Mouse (Mus musculus) fibroblast of lung, adult 2 months (primary cell): ENCODE data around the gene Phf20.

Experiments
- DNase-seq: peaks from one replicate; pipeline ENCODE4 v3.0.0-alpha.2; 2011; ENCODE audit warnings: low read depth

The Phf20 gene

GRCm38 (mm10) chr2:156272553-156272952 is 76.3 kb downstream of the Phf20 start:
- no peak for DNase-seq

DNA sequence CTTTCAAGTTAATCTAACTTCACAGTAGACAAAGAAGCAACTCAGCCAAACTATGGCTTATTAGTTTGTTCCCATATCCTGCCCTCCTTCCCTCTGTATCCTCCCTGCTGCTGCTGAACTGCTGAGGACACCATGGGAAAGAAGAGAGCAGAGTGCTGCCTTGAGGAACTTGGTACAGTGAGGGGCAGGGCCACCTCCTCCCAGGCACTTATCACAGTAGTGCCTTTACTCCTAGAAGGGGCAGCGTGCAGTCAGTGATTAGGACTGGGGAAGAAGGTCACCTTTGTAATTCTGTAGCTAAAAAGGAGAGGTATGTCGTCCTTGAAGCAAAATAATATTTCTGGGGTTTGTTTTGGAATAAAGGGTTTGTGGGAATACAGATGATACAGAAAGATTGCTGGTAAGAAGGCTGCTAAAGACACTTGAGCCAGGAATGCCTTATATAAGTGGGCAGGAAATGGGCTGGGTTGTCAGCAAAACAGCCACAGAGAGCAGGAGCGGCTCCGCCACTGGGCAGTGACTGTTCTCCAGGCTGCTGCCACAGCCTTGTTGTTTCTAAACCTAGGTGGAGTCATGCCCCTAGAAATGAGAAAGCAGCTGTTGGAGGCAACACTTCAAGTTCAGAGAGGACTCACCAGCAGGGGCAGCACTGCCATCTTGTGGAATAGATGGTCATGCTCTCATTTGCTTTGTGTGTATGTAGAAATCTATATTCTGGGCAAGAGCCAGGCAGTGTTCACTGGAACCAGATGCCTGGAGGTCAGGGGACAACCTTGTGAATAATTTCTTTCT is 82.2 kb downstream of the Phf20 start:
- peak; percentile 83 for DNase-seq

DNA sequence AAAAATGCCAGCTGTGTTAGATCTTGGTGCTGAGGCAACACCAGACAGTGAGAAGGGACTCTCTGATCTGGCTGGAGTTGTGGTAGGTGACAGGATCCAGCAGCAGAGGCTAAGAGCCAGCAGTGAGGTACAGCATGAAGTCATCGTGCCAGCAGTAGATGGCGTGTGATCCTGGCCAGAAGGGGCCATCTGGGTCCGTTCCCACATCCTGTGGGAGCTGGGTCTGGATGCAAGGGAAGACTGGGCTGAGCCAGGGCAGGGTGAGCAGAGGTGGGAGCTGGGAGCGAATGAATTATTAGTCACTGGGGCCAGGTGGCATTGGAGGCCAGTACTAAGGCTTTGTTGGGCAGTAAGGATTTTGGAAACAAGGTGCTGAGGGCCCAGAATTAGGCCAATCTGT is 85.0 kb downstream of the Phf20 start:
- DNase-seq = peak; percentile 26

- DNase-seq = no peak
Measured at GRCm38 (mm10) chr2:156285161-156285560, 88.9 kb downstream of the Phf20 start.

DNA sequence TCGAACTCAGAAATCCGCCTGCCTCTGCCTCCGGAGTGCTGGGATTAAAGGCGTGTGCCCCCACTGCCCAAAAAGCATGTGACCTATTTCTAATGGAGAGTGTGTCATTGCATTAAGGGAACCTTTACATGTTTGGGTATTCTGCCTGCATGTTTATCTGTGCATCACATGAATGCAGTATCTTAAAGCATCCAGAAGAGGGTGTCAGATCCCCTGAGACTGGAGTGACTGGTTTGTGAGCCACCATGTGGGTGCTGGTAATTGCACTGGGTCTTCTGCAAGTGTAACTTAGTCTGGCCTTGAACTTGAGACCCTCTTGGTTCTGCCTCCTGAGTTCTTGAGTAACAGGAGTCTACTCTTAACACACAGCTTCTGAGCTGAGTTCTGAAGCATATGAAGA is 90.5 kb downstream of the Phf20 start:
- DNase-seq = no peak

DNA sequence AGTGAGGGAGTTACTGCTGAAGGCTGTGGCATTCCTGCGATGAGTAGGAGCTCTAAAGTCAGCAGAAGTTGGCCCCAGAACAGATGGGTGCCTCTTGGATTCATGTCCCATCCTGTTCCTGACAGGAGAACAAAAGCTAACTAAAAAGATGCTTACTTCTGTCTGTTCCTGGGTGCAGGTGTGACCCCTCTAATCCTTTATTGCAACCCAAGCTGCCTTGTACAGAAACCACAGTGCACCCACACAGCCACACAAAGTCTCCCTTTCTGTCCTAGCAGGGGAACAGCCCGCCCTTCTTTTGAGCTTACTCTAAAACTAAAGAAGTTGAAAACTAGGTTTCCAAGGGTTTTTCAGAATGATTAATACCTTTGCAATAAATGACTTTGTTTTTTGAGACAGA is 92.0 kb downstream of the Phf20 start:
- no peak for DNase-seq

DNA sequence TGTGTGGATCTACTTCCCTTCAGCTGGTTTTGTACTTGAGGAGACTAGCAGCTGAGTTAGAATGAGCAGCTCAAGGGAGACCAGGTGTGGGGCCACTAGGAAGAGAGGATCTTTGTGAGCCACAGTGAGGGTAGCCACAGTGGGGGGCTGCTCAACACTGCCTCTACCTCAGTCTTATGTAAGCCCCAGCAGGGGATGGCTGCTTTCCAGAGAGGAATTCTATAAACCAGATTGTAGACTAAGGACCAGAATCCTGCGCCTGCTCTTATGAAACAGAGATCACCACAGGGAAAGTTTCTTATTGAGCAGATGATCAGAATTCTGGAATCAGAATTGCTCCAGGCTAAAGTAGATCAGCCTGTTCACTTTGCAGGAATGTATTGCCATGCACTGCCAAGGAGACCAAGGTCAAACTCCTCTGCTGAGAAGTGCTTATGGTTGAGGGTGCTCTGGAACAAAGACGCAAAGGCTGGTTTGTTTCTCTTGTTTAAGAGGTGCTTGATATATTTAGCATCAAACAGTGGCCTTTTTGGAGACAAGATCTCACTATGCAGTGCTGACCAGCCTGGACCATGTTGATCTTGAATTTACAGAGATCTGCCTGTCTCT is 93.4 kb downstream of the Phf20 start:
- DNase-seq = no peak

DNA sequence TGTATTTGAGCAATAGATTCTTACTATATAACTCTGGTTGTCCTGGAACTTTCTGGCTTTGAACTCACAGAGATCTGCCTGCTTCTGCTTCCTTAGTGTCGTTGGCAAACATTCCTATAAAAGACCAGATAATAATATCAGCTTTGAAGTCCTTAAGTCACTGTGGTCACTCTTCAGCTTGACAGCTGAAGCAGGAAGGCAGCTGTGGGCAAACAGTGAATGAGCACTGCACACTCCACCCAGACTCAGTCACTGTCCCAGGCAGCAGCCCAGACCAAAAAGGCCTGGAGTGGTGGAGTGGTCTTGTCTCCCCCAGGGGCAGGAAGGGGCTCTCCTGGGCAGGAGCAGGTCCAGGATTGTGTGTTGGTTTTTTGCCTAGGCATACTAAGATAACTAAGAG is 95.7 kb downstream of the Phf20 start:
- no peak for DNase-seq

GRCm38 (mm10) chr2:156295601-156296063 is 99.4 kb downstream of the Phf20 start:
- DNase-seq = no peak

DNA sequence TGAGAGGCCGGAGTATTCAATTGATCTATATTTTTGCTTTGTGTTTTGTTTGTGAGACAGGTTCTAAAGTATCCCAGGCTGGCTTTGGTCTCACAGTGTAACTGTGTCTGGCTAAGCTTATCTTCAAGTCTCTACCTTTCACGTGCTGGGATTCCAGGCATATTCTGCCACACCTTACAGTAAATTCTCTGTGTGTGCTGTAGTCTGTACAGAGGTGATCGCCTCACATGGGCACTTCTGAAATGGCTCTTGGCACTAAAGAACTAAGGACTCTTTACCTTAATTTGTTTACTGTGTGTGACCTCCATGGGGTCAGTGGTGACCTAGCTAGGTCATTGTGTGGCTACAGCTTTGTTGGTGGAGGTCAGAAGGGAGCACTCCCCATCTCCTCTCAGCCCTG is 99.9 kb downstream of the Phf20 start:
- DNase-seq = no peak

DNA sequence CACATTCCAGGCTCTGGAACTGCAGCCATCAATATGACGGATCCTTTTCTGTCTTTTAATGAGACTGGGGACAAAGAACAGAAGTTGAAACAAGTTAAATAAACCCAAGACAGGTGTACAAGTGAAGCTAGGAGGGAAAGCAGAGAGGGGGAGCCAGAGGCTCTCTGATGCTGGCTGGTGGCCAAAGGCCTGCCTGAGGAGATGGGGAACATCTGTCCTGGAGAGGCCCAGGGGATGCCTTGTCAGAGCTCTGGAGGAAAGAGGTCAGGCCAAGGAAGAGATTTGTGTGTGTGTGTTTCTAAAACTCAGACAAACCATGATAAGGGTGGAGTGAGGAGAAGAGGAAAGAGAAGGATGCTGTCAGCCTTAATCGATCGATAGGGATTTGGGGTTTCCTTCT is 101.4 kb downstream of the Phf20 start:
- no peak for DNase-seq

GRCm38 (mm10) chr2:156298458-156298857 is 102.2 kb downstream of the Phf20 start:
- no peak for DNase-seq

DNA sequence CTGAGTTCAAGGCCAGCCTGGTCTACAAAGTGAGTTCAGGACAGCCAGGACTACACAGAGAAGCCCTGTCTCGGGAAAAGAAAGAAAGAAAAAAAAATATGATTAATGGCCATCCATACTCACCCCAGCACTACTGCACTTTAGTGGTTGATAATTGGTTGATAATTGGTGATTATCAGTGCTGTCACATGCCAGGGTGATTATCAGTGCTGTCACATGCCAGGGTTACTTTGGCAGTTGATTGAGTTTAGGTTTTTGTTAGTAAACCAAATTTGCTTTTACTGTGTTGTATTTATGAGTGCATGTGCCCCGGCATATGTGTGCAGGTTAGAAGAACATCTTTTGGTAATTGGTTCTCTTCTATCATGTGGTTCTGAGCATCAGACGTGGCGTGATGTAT is 105.8 kb downstream of the Phf20 start:
- no peak for DNase-seq

DNA sequence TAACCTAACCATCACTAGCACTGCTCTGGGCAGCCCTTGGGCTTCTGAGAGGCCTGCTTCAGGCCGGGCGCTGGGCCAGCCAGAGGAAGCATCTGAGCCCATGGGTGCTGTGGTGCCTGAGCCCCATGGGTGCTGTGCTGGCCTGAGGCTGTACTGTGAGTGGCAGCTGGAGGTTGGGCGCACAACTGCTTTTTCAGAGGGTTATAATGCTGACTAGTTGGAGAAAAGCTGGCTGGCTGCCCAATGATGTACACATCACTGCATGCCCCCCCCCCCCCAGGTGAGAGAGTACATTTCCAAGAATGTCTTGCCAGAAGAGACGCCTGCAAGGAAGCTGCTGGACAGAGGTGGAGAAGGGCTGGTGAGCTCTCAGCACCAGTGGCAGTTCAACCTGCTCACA is 108.1 kb downstream of the Phf20 start:
- no peak for DNase-seq

DNA sequence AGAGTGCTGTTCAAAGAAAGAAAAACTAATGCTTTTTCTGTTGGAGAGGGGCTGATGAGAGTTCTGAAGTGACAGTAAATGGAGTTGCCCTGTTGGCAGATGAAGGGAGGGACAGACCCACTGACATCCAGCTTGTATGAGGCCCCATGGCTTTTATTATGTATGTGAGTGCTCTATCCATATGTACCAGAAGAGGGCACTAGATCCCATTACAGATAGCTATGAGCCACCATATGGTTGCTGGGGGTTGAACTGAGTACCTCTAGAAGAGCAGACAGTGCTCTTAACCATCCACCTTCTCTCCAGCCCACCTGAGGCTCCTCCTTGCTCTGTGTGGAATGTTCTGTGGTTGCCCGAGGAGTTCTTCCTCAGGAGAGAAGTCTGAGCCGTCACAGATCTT is 109.6 kb downstream of the Phf20 start:
- no peak for DNase-seq

- DNase-seq = no peak
Measured at GRCm38 (mm10) chr2:156307261-156307660, 111.0 kb downstream of the Phf20 start.

GRCm38 (mm10) chr2:156309948-156310347 is 113.7 kb downstream of the Phf20 start:
- DNase-seq = no peak

DNA sequence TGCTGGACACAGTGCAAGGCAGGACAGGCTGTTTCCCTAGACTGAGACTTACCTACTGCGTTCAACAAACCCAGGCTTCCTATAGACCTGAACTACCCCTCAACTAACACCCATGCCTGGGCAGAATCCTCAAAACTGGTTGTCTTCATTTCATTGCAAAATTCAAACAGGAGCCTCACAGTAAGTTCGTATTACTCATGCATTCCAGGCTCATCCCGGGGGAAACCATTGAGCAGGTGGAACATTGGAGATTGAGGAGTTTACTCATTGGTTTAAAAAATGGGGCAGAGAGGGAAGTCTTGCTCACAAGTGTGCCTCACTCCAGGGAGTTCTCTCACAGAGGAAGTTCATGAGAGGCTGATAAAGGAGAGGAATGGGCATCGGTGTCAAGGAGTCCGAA is 114.2 kb downstream of the Phf20 start:
- DNase-seq = no peak

DNA sequence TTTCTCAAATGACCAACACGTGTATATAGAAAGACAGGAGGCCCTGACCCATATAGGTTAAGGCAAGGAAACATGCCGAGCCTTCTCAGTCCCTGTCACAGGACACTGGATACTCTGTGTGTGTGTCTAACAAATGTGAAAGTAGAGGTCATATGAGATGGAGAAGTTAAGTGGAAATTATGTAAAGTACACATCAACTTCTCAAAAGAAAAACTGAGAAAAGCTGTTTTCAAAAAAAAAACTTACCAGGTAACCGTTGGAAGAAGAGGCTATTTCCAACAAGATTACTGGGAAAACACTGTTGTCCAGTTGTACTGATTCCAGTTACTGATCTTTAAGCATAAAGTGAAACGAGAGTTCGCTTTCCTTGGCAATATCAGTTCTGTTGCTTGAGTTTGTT is 114.7 kb downstream of the Phf20 start:
- DNase-seq = no peak

GRCm38 (mm10) chr2:156311441-156311840 is 115.2 kb downstream of the Phf20 start:
- no peak for DNase-seq

- no peak for DNase-seq
Measured at GRCm38 (mm10) chr2:156311841-156312291, 115.6 kb downstream of the Phf20 start.

DNA sequence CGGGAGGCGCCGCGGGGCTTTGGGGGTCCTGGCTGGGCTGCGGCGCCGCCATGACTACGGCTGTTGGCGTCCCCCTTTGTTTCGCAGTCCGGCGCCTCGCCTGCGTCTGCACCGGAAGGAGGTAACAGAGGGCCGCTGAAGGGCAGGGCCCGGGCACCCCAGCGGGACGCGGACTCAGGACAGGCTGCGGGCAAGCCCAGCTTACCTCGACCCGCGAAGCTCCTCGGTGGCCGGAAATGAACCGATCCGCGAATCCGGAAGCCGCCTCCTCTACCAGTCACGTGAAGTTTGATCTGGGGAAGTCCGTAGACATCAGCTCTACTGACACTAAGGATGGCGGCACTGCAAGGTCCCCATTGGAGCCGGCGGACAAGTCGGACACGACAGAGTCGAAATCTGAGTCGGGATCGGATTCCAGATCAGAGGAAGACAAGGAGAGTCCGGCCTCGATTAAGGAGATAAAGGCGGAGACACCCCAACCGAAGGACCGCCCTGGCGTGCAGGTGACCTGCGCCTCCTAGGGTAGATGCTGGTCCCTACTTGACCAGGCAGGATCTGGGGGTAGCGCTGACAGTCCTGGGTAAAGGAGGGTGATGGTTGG is 116.1 kb downstream of the Phf20 start, which contains the start of the genes Cnbd2 and Scand1:
Gene Cnbd2 (plus strand): TSS at position 3 of the 601 bp plus-strand sequence.
Gene Scand1 (minus strand): TSS at position 408 of the 601 bp plus-strand sequence.
- peak; percentile 64 for DNase-seq

- DNase-seq = no peak
Measured at GRCm38 (mm10) chr2:156313153-156313552, 116.9 kb downstream of the Phf20 start.
